Mouse (Mus musculus) gastrocnemius, adult 18-20 months (tissue): ENCODE results near the gene Jmy. TPM values are rescaled to one million over a fixed set of nuclear protein-coding genes. Genes with fewer than 3 reads are reported as not detected.

Source experiments
- DNase-seq: peaks from one replicate; pipeline ENCODE4 v3.0.0; 2021; ENCODE audit warnings: low spot score
- total RNA-seq, 2 experiments: library from RNA; stranded (reverse); gene quantifications; 2 replicates each; pipeline ENCODE4 v1.2.3; 2021

Jmy gene
- total RNA-seq, 2 experiments from 2014 or later = 26.4 to 30.7 TPM

DNA sequence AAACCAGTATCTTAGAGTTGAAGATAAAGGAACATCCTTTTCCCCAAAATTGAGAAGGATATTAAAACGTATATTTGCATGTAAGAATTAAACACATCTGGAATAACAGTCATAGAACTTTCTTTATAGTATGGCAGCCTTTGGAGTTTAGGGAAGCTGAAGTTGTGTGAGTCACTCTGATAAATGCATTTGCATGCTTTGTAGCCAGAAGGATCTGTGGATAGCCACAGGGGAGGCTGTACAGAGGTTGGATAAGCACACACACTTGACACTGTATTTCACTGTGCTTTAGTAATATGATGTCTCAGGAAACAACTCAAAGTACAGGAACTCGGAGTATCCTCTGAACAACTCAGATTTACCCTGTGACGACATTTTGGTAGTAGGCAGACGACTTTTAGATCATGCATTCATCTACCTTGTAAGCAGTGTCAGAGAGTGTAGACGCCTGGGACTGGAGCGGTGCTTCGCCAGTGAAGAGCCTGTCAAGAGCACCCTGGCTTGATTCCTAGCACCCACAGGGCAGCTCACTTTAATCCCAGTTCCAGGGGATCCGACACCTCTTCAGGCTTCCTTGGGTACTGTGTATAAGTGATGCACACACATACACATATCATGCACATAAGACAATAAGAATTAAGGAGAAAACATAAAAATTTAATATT, 119.1 kb downstream of the Jmy start:
- DNase-seq = no peak

Other genes starting within 250 kb of the Jmy start
- gene Homer1, start 200.2 kb downstream of the Jmy start, total RNA-seq = 100 to 1,000 TPM in 1 of 2 experiments, 10 to 100 TPM in 1; 99.8 to 110 TPM
- under 1 TPM in 1 of 2 experiments, not detected in 1; 0.45 TPM for gene Bhmt, start 138.2 kb upstream of the Jmy start, total RNA-seq
- gene Bhmt2, start 174.5 kb upstream of the Jmy start, total RNA-seq = under 1 TPM in 1 of 2 experiments, not detected in 1; 0.12 TPM
- gene Dmgdh, start 174.6 kb upstream of the Jmy start, total RNA-seq = under 1 TPM in 1 of 2 experiments, not detected in 1; 0.14 TPM